Mouse (Mus musculus) testis, postnatal 10 days (tissue): ENCODE data around the gene Gm11555.
"Not testable (repeated sequence)": the region's sequence is repeated elsewhere in the genome, so short reads cannot be mapped to it uniquely, and the experiment has no call there.

Experiments used
- DNase-seq: peaks from one replicate; pipeline ENCODE4 v3.0.0; 2021; ENCODE audit warnings: low spot score

Gene Gm11555

DNA sequence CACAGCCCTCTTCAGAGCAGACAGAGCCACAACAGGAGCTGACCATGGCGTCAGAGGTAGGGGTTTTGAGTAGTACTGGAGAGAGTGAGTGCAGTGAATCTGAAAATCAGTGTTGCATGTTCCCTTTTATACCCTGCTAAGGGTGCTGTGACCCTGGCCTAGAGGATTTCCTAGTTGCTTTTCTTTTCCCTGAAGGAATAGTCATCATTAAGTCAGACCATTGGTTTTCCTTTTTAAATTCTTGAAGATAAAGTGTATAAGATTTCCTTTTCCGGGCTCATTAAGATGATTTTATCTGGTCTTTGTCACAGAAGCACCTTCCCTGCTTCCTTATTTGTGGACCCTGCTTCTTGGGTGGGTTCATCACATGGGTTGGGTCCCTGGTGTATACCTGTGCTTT is at the start of gene Gm11555:
Gm11555 (minus strand) TSS at position 101 of the 400 bp plus-strand sequence.
- DNase-seq: no peak

DNA sequence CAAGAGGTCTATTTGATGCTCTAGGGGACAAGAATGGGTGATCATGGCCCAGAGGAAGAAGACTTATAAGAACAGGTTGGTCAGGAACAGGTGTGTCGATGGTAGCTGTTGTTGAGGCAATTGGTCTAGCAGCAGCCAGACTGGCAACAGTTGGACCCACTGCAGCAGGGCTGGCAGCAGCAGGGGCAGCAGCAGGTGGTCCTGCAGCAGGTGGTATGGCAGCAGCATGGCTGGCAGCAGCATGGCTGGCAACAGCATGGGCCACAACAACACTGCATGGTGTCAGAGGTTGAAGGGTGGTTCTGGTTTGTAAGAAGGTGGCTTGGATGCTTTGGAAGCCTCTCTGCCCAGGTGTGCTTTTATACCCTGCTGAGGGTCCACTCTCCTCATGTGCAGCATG is 40.4 kb upstream of the Gm11555 start, which contains the start of gene Gm14190:
Gm14190 (minus strand) TSS at position 278 of the 400 bp plus-strand sequence.
- DNase-seq: no peak

DNA sequence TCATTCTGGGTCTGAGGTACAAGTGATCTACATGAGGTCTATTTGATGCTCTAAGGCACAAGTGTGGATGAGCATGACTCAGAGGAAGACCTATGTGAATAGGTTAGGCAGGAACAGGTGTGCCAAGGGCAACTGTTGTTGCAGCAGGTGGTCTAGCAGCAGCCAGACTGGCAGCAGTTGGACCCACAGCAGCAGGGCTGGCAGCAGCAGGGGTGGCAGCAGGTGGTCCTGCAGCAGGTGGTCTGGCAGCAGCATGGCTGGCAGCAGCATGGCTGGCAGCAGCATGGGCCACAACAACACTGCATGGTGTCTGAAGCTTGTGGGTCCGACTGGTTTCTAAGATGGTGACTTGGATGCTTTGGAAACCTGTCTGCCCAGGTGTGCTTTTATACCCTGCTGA is 35.2 kb upstream of the Gm11555 start:
- DNase-seq: not testable (repeated sequence)

DNA sequence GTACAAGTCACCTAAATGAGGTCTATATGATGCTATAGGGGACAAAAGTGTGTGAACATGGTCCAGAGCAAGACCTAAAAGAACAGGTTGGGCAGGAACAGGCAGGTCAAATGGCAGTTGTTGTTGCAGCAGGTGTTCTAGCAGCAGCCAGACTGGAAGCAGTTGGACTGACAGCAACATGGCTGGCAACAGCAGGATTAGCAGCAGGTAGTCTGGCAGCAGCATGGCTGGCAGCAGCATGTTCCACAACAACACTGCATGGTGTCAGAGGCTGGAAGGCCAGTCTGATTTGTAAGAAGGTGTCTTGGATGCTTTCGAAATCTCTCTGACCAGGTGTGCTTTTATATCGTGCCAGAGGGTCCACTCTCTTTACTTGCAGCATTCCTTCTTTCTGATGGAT is 33.4 kb upstream of the Gm11555 start:
- no peak for DNase-seq

DNA sequence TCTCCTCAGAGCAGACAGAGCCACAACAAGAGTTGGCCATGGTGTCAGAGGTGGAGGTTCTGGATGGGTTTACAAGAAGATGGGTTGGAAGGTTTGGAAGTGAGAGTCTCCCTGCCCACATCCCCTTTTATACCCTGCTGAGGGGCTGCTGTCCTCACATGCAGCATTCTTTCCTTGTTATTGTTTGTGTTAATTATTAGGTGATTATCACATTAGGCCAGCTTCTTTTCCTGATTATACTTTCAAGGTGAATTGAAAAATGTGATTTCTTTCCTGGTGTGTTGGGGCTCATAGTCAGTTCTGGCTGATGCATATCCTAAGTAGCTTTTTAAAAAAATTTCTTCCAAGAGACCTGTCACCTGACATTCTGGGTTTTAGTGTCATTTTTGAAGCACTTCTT is 15.8 kb upstream of the Gm11555 start, which contains the start of gene Krtap4-6:
Krtap4-6 (minus strand) TSS at position 101 of the 400 bp plus-strand sequence.
- no peak for DNase-seq

DNA sequence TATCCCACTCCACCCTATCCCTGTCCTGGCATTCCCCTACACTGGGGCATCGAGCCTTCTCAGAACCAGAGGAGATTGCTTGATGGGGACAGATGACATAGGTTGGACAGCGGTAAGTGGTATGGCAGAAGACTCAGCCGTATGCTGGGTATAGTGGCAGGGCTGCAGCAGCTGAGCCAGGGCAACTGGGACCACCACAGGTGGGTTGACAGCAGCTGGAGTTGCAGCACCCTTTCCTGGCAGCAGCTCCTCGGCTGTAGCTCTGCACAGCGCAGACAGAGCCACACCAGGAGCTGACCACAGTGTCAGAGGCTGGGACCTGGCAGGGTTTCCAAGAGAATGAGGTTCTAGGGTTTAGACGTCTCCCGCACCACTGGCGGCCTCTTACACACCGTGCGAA is 12.8 kb upstream of the Gm11555 start:
- no peak for DNase-seq

DNA sequence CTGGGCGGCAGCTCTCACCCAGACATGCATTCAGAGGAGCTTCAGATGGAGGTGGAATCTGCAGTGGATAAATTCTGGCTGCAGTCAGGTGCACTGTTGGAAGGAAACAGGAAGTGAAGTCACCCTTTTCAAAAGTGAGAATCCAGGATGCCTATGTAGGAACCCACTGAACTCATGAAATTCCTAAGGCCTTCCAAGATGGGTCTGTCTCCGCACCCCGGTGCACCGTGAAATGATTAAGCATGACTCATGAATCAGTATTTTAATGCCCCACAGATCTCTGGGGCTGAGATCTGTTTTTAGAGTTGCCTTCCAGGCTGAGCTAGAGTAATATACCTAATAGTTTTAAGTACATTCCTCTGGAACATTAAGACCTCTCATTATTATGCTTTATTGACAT is 9.2 kb upstream of the Gm11555 start:
- no peak for DNase-seq

DNA sequence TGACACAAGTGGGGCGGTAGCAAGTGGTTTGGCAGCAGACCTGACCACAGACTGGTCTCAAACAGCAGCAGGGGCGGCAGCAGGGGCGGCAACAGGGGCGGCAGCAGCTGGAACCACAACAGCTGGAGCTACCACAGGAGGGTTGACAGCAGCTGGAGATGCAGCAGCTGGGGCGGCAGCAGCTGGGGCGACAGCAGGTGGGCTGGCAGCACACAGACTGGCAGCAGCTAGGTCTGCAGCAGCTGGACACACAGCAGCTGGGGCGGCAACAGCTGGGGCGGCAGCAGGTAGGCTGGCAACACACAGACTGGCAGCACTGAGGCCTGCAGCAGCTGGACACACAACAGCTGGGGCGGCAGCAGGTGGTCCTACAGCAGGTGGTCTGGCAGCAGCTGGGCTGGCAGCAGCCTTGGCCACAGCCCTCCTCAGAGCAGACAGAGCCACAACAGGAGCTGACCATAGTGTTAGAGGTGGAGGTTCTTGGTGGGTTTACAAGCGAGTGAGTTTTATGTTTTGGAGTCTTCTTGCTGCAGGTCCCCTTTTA is 8.5 kb upstream of the Gm11555 start, which contains the start of gene Gm11563:
Gm11563 (minus strand) TSS at position 494 of the 544 bp plus-strand sequence.
- not testable (repeated sequence) for DNase-seq

DNA sequence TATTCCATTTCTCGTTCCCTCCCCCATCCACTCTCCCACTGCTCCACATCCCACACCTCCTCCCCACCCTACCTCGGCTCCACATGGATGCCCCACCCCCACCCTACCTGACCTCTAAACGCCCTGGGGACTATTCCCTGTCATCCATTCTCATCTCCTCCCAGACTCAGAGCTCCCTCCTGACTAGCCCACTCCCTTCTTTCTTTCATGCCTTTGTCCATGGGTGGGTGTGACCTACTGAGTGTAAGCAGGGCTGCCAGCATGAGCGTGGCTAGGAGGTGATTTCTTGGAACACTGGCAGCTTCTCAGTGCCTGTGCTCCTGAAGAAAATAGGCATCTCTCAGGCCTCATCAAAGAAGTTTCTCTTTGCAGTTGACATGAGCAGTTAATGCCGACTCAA is 7.0 kb upstream of the Gm11555 start:
- DNase-seq: no peak

DNA sequence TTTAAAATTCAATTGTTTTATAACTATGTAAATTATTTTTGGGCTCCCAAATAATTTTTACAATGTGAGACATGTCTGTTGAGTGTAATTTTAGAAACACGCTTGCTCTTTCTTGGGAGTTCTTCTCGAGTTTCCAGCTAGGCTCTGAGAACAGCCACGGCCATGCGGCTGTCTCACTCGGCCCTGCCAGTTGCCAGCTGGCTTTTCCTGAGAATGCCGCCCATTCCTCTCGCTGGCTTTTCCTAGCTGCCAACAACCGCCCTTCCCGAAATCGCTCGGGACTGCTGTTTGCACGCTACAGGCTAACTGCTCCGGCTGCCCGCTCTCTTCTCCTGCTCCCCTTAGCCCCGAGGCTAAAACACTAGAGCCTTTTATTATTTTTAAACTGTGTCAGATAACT is 3.6 kb downstream of the Gm11555 start:
- DNase-seq: no peak

DNA sequence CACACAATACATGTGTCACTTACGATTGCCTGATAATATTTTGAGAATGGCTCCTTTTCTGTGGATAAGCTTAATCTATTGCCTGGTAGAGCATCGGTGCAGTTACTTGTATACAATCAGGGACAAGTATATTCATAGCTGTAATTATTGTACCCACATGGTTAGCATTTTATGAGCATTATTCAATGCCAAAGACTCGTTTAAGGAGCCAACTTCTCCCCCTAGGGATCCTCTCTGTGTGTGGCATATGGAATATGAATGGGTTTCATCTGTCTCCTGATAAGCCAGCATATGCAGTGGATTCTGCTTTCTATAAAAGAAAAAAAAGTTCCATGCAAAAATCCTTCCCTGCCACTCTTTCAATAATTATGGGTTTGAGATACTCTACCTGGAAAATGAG is 5.7 kb downstream of the Gm11555 start:
- DNase-seq: no peak

DNA sequence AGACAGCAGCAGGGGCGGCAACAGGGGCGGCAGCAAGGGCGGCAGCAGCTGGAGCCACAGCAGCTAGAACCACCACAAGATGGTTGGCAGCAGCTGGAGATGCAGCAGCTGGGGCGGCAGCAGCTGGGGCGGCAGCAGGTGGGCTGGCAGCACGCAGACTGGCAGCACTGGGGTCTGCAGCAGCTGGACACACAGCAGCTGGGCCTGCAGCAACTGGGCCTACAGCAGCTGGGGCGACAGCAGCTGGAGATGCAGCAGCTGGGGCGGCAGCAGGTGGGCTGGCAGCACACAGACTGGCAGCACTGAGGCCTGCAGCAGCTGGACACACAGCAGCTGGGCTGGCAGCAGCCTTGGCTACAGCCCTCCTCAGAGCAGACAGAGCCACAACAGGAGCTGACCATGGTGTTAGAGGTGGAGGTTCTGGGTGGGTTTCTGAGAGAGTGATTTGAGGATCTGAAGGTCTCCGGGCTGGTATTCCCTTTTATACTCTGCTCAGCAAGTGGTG is 6.3 kb downstream of the Gm11555 start, which contains the start of gene Krtap4-7:
Krtap4-7 (minus strand) TSS at position 455 of the 505 bp plus-strand sequence.
- DNase-seq: not testable (repeated sequence)

DNA sequence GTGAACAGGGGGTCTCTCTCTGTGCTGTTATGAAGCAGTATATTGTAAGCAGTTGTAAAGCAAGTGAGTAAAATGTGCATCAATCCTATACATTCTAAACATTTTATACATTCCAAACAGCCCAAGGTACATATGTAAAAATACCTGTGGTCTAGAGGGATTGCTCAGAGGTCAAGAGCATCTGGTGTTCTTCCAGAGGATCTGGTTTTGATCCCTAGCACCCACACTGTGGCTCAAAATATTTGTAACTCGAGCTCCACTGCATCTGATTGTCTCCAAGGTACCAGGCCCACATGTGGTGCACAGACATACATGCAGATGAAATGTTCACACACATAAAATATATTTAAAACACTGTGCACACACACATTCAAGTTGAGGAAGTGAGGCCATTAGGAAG is 9.1 kb downstream of the Gm11555 start:
- no peak for DNase-seq

DNA sequence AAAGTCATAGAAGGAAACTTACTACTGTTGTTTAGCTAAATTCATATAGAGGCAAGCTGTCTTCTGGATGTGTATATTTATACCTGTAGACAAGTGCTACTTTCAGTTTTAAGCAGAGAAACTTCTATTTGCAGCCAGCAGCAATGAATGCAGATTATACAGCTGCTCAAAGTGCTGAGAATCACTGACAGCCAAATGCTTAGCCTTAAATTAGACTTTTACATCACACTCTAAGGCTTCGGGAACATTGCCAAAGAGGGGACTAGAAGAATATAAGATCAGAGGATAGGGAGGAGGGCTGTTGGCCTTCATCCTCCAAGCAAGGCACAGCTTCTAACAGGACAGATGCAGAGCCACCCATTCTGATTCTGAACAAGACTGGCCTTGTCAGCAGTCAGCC is 12.9 kb downstream of the Gm11555 start:
- no peak for DNase-seq

DNA sequence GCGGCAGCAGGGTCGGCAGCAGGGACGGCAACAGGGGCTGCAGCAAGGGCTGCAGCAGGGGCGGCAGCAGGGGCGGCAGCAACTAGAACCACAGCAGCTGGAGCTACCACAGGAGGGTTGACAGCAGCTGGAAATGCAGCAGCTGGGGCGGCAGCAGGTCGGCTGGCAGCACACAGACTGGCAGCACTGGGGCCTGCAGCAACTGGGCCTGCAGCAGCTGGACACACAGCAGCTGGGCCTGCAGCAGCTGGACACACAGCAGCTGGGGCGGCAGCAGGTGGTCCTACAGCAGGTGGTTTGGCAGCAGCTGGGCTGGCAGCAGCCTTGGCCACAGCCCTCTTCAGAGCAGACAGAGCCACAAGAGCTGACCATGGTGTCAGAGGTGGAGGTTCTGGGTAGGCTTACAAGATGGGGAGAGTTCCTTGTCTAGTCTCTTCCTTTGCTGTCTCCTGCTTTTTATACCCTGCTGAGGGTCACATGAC is 15.3 kb downstream of the Gm11555 start, which contains the start of gene Krtap4-2:
Krtap4-2 (minus strand) TSS at position 432 of the 482 bp plus-strand sequence.
- no peak for DNase-seq

DNA sequence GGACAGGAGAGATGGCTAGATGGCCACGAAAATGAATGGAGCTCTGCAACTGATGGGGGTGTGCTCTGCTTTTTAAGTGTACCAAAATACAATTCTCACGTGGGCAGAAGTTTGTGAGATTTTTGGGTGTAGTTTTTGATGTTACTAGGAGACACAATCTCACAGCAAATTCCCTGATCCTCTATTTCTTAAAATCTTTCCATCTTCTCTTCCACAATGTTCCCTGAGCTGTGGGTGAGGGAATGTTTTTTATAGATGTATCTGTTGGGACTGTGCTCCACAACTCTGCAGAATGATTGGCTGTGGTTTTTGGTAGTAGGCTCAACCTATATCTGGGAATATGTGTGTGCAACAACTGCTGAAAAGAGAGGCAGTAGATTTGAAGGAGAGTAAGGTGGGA is 16.7 kb downstream of the Gm11555 start:
- no peak for DNase-seq

DNA sequence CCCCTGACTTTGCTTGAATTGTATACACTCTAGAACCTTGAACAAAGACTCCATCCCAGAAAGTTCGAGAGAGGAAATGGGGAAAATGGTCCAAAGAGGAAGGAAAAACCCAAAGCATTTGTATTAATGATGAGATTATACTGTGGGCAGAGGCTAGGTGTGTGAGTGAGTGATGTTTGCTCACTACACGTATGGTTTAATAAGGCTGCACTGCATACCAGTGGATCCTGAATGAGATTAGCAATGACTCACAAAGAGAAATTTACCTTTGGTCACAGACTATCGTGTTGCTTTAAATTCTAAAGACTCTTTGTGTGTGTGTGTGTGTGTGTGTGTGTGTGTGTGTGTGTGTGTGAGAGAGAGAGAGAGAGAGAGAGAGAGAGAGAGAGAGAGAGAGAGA is 19.1 kb downstream of the Gm11555 start:
- DNase-seq: no peak

DNA sequence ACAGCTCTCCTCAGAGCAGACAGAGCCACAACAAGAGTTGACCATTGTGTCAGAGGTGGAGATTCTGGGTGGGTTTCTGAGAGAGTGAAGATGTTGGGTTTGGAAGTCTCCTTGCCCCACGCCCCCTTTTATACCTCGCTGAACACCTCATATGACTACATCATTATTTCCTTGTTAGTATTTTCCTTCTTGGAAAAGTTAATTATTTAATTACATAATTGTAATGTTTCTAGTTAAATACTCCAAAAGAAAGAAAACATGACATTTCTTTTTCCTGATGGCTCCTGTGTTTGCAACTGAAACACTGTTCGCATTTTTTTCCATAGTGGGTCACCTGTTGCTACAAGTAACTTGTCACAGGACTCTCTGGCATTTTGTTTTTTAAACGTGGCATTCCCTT is 21.9 kb downstream of the Gm11555 start, which contains the start of gene Krtap4-1:
Krtap4-1 (minus strand) TSS at position 101 of the 400 bp plus-strand sequence.
- no peak for DNase-seq

DNA sequence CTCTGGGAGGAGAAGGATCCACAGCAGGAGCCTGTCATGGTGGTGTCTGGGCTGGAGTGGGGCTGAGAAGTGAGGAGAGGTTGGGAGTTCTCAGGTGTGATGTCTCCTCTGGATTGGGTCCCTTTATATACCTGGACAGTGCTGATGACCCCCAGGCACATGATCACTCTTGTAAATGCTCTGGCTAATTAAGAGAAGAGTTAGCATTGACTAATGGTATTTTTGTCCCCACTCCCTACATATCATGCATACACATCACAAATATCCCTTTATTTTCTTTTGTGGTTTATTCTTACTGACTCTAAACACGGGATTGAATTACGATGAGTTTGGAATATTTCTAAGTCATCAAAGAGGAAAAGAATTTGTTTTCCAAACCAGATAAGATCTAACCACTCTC is 29.7 kb downstream of the Gm11555 start, which contains the start of gene Gm11562:
Gm11562 (minus strand) TSS at position 101 of the 400 bp plus-strand sequence.
- no peak for DNase-seq

DNA sequence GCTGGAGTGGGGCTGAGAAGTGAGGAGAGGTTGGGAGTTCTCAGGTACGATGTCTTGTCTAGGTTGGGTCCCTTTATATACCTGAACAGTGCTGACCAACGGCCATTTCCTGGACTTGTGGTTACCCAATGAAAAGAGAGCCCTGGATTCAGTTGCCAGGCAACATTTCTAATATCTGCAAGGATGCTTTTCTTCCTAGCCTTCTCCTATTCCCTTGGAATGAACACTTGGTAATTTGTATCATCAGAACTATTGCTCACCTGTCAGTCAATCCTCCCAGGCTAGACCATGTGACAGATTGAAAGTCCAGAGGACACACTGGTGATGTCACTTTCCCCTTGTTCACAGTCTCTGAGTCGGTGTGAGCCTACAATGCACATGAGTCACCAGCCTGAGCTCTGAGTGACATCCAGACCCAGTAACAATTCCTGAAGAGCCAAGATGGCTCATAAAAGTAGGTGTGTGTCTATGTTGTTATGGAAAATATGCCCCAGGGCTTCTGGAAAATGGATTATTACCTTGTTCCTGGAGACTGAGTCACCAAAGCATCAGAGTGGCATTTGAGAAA is 35.2 kb downstream of the Gm11555 start, which contains the start of gene Krtap2-4:
Krtap2-4 (minus strand) TSS at position 51 of the 568 bp plus-strand sequence.
- no peak for DNase-seq

DNA sequence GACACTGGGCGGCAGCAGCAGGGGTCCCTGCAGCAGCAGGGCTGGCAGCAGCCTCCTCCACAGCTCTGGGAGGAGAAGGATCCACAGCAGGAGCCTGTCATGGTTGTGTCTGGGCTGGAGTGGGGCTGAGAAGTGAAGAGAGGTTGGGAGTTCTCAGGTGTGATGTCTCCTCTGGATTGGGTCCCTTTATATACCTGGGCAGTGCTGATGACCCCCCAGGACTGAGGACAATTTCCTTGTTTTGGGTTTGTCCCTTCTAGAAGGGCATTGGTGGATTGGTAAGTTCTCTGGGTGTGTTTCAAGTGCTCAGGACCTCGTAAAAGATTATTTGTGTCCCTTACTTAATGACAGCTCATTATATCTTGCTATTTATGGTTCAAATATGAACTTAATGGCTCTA is 39.9 kb downstream of the Gm11555 start, which contains the start of gene Gm11937:
Gm11937 (minus strand) TSS at position 101 of the 400 bp plus-strand sequence.
- DNase-seq: not testable (repeated sequence)

DNA sequence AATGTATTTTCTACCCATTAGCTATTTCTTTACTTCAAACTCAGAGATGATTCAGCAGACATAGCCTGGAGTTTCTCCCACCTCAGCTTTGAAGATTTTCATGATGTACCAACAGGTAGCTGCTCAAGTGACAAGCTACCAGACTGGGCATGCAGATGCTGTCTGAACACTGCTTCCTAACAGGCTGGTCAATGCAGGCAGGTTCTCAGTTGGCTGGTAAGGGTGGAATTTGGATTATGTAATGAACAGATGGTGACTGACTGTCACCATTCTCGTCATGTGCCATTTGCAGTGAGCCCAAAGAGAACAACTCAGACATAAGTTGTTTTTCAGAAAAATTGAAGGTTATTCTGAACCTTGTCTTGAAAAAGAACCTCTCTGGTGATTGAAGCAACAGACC is 40.9 kb downstream of the Gm11555 start:
- DNase-seq: no peak

DNA sequence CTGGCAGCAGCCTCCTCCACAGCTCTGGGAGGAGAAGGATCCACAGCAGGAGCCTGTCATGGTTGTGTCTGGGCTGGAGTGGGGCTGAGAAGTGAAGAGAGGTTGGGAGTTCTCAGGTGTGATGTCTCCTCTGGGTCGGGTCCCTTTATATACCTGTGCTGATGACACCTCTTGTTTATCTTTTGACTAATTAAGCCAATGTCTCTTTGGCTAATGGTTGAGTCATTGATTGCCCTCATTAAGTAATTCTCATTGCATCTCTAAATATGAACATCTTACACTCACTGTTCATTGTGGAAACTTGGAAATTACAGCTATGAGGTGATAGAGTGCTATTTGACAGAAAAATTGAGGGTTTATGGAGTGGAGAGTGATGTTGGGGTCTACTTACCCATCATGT is 46.8 kb downstream of the Gm11555 start, which contains the start of gene Gm11938:
Gm11938 (minus strand) TSS at position 101 of the 400 bp plus-strand sequence.
- DNase-seq: not testable (repeated sequence)
